Mouse (Mus musculus) liver, embryonic 15.5 days (tissue): Measurements from ENCODE around the gene Ubd. TPM values are rescaled to one million over a fixed set of nuclear protein-coding genes. Genes with fewer than 3 reads are reported as not detected.
A peak's percentile ranks its signal among the peaks of the same experiment; 100 is the strongest.
"Not testable (repeated sequence)": the region's sequence is repeated elsewhere in the genome, so short reads cannot be mapped to it uniquely, and the experiment has no call there.

Source experiments
- ATAC-seq: fragments of 200-750 bp; cut with Nextera tagmentation; 2 replicates; pipeline ENCODE4 v1.8.0; 2017; ENCODE audit warnings: moderate number of reproducible peaks, mild to moderate bottlenecking, moderate library complexity; ENCODE audit not compliant: insufficient read depth
- H3K27ac ChIP-seq: fragments of 300-500 bp; sonication (generic); replicated peaks from 2 replicates; pipeline ENCODE4 v1.5.1; 2015; ENCODE audit warnings: mild to moderate bottlenecking, inconsistent platforms
- H3K27me3 ChIP-seq: fragments of 300-500 bp; sonication (generic); 2 replicates; pipeline ENCODE4 v1.6.1; 2015; ENCODE audit warnings: mild to moderate bottlenecking, inconsistent platforms
- H3K36me3 ChIP-seq: fragments of 300-500 bp; sonication (generic); replicated peaks from 2 replicates; pipeline ENCODE4 v1.6.1; 2015; ENCODE audit warnings: moderate library complexity, mild to moderate bottlenecking, inconsistent platforms
- H3K4me1 ChIP-seq: fragments of 300-500 bp; sonication (generic); replicated peaks from 2 replicates; pipeline ENCODE4 v1.6.1; 2015; ENCODE audit warnings: inconsistent platforms
- H3K4me2 ChIP-seq: fragments of 300-500 bp; sonication (generic); 2 replicates; pipeline ENCODE4 v1.6.1; 2015; ENCODE audit warnings: moderate library complexity, mild to moderate bottlenecking, inconsistent platforms
- H3K4me3 ChIP-seq: fragments of 300-500 bp; sonication (generic); replicated peaks from 2 replicates; pipeline ENCODE4 v1.5.1; 2015; ENCODE audit warnings: mild to moderate bottlenecking, inconsistent platforms
- H3K9ac ChIP-seq: fragments of 300-500 bp; sonication (generic); 2 replicates; pipeline ENCODE4 v1.6.1; 2015; ENCODE audit warnings: moderate library complexity, mild to moderate bottlenecking, inconsistent platforms
- H3K9me3 ChIP-seq: fragments of 300-500 bp; sonication (generic); replicated peaks from 2 replicates; pipeline ENCODE4 v1.6.1; 2016; ENCODE audit warnings: inconsistent platforms
- WGBS: fragments of 180-500 bp; shearing (Covaris S2); methylation state at CpG from one replicate; pipeline ENCODE4 v1.1.7; 2015; ENCODE audit warnings: mixed read lengths; ENCODE audit not compliant: insufficient replicate concordance; 5-methylcytosine and 5-hydroxymethylcytosine counted together
- polyA plus RNA-seq: library from polyadenylated mRNA; unstranded; fragments of >200 nt; fragmentation: Nextera tagmentation; extraction: Ambion mirVana; gene quantifications from 2 replicates; pipeline ENCODE4 v1.2.1, GENCODE M21; 2015

Gene Ubd
- polyA plus RNA-seq, 1 experiment from 2014 or later, result not detected

DNA sequence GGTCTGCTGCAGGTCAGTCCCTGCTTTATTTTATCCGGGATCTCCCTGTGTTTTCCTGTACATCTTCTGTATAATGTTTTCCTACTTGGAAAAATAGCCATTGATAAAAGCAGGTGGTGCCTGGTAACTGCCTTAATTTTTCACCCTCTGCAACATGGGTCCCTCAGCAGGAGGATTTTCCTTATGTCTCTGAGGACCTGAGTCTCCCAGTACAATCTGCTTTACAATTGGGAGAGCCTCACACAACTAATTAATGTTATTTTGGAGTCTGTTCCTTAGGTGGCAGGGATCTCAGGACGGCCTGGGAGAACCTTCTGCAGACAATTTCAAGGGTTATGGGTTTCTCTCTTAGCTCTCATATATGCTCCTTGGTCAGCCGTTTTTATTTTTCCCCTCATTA is 19.3 kb downstream of the Ubd start, which contains the start of gene Olfr95:
TSS of gene Olfr95 (minus strand) at position 101 of the 400 bp plus-strand sequence.
- ATAC-seq, result no peak
- Histone ChIP-seq H3K27me3 (peaks cover 15% of the 10 kb centered on the region), H3K9me3 (no peaks in the 10 kb centered on the region), H3K4me1 (no peaks in the 10 kb centered on the region), H3K9ac (no peak within 1 kb of the TSS), H3K27ac (no peak within 1 kb of the TSS), H3K4me3 (no peak within 1 kb of the TSS), H3K36me3 (no peaks in the 10 kb centered on the region), H3K4me2 (no peak within 1 kb of the TSS)
- WGBS, result 37% methylated on average over 3 of the region's 3 CpGs

DNA sequence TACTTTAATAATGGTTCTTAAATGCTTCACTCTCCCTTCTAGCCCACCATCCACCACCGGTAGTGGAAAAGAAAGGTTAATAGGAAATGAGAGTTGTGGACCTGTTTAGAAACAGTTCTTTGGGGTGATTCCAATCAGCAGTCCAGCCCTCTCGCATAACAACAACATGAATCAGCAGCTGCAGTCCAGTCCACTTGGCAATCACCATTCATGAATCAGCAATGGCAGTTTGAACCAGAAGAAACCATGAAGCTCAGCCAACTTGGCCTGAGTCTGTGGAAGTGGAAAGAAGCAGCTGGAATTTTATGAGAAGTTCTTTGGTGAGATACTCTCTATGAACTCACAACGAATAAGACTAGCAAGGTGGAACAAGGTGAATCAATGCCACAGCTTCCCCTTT is 24.8 kb downstream of the Ubd start:
- no peak for ATAC-seq
- Histone ChIP-seq H3K27me3 (no peaks in the 10 kb centered on the region), H3K4me2 (no peak overlapping the region), H3K9ac (no peak overlapping the region), H3K27ac (no peak overlapping the region), H3K36me3 (no peaks in the 10 kb centered on the region), H3K4me3 (no peak overlapping the region), H3K4me1 (no peaks in the 10 kb centered on the region), H3K9me3 (no peaks in the 10 kb centered on the region)
- WGBS, result 60% methylated on average over 3 of the region's 3 CpGs

DNA sequence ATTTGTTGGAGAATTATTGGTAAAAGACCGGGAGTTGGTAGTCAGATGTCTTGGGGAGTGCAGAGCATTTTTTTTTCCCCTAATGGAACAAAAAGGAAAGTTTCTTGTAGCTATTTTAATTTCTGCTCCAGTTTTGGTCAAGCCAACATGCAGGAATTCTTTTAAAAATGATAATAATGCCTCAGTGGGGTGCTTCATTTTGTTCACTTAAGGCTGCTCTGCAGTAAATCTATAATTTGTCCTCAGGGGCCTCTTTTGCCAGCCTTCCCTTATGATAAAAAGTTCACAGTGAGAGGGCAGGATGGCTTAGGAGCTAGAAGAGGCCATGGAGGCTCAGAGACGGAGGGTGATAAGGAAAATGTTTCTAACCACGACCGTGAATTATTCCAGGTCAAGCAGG is 26.2 kb downstream of the Ubd start, which contains the start of gene Olfr96:
TSS of gene Olfr96 (plus strand) at position 301 of the 400 bp plus-strand sequence.
- ATAC-seq, result no peak
- WGBS, result 32% methylated on average over 4 of the region's 4 CpGs
- no peak within 1 kb of the TSS for H3K9ac ChIP-seq
- H3K4me2 ChIP-seq, result no peak within 1 kb of the TSS
- no peak within 1 kb of the TSS for H3K27ac ChIP-seq
- H3K27me3 ChIP-seq, result no peaks in the 10 kb centered on the region
- H3K4me3 ChIP-seq, result no peak within 1 kb of the TSS
- no peaks in the 10 kb centered on the region for H3K36me3 ChIP-seq
- no peaks in the 10 kb centered on the region for H3K9me3 ChIP-seq
- H3K4me1 ChIP-seq, result no peaks in the 10 kb centered on the region

- H3K9ac ChIP-seq, result no peak overlapping the region
- no peaks in the 10 kb centered on the region for H3K4me1 ChIP-seq
- no peak overlapping the region for H3K27ac ChIP-seq
- no peak overlapping the region for H3K4me3 ChIP-seq
- H3K9me3 ChIP-seq, result no peaks in the 10 kb centered on the region
- no peak for ATAC-seq
- WGBS, result 11% methylated on average over 1 of the region's 1 CpGs
- no peaks in the 10 kb centered on the region for H3K27me3 ChIP-seq
- H3K4me2 ChIP-seq, result no peak overlapping the region
- no peaks in the 10 kb centered on the region for H3K36me3 ChIP-seq
Measured at GRCm38 (mm10) chr17:37221879-37222278, 28.2 kb downstream of the Ubd start.

GRCm38 (mm10) chr17:37237230-37237629 is 43.5 kb downstream of the Ubd start, which contains the start of gene Olfr97:
Gene Olfr97, minus strand, starts transcription at chr17:37237330.
- not testable (repeated sequence) for ATAC-seq, H3K4me1 ChIP-seq, H3K9ac ChIP-seq, H3K27ac ChIP-seq, H3K4me3 ChIP-seq, H3K36me3 ChIP-seq, H3K4me2 ChIP-seq, H3K9me3 ChIP-seq, H3K27me3 ChIP-seq
- 70% methylated on average over 2 of the region's 2 CpGs for WGBS

DNA sequence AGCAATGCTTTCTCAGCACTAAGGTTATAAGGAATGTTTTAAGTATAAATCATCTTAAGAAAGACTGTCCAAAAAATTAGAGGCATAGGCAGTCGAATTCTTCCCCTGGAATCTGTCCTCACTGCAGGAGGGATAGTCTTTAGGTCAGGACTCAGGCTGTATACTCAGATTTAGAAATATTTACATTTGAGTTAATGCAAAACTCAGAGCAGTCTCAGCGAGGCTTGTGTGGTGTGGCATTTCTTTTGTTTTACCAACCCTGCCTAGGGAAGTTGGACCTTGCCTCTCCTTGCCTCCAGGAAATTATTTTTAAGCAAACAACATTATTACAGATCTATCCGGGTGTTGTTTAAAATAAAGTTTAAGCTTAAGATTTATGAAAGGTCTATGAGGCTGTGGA is 48.5 kb downstream of the Ubd start:
- H3K27me3 ChIP-seq, result no peaks in the 10 kb centered on the region
- H3K9ac ChIP-seq, result no peak overlapping the region
- no peak overlapping the region for H3K4me3 ChIP-seq
- H3K27ac ChIP-seq, result no peak overlapping the region
- H3K9me3 ChIP-seq, result no peaks in the 10 kb centered on the region
- WGBS, result 24% methylated on average over 3 of the region's 3 CpGs
- no peaks in the 10 kb centered on the region for H3K4me1 ChIP-seq
- no peaks in the 10 kb centered on the region for H3K36me3 ChIP-seq
- peak; percentile 52; the same call in 1 of the 2 replicates for ATAC-seq
- H3K4me2 ChIP-seq, result no peak overlapping the region

Other genes starting within 250 kb of the Ubd start
- gene Ppp1r11, start 242.2 kb upstream of the Ubd start, polyA plus RNA-seq, result 25.7 and 30.8 TPM in 2 replicates
- gene Znrd1, start 235.3 kb upstream of the Ubd start, polyA plus RNA-seq, result 18.7 and 21.5 TPM in 2 replicates
- gene Znrd1as, start 235.3 kb upstream of the Ubd start, polyA plus RNA-seq, result 2.2 and 2.5 TPM in 2 replicates
- gene 2410137M14Rik, start 212.7 kb upstream of the Ubd start, polyA plus RNA-seq, result not detected in 2 replicates
- gene H2-M5, start 204.4 kb upstream of the Ubd start, polyA plus RNA-seq, result not detected in 2 replicates
- 3.2 and 3.8 TPM in 2 replicates for gene Zfp57, start 192.7 kb upstream of the Ubd start, polyA plus RNA-seq
- not detected in 2 replicates for gene Mog, start 170.5 kb upstream of the Ubd start, polyA plus RNA-seq
- gene Gabbr1, start 147.9 kb upstream of the Ubd start, polyA plus RNA-seq, result 0.25 and 0.66 TPM in 2 replicates
- gene Olfr90, start 105.4 kb upstream of the Ubd start, polyA plus RNA-seq, result not detected in 2 replicates
- gene Olfr91, start 95.6 kb upstream of the Ubd start, polyA plus RNA-seq, result not detected in 2 replicates
- not detected in 2 replicates for gene Olfr92, start 73.8 kb upstream of the Ubd start, polyA plus RNA-seq
- gene Olfr93, start 32.4 kb upstream of the Ubd start, polyA plus RNA-seq, result not detected in 2 replicates
- not detected in 2 replicates for gene Olfr94, start 7.1 kb downstream of the Ubd start, polyA plus RNA-seq
- not detected in 2 replicates for gene Olfr95, start 19.2 kb downstream of the Ubd start, polyA plus RNA-seq
- not detected in 2 replicates for gene Olfr96, start 26.3 kb downstream of the Ubd start, polyA plus RNA-seq
- not detected in 2 replicates for gene Olfr97, start 43.4 kb downstream of the Ubd start, polyA plus RNA-seq
- not detected in 2 replicates for gene Olfr98, start 69.9 kb downstream of the Ubd start, polyA plus RNA-seq
- gene H2-M3, start 76.3 kb downstream of the Ubd start, polyA plus RNA-seq, result 2.0 TPM in 2 replicates
- not detected in 2 replicates for gene Olfr99, start 89.6 kb downstream of the Ubd start, polyA plus RNA-seq
- not detected in 2 replicates for gene Olfr101, start 110.4 kb downstream of the Ubd start, polyA plus RNA-seq
- not detected in 2 replicates for gene Olfr102, start 123.2 kb downstream of the Ubd start, polyA plus RNA-seq
- gene Olfr103, start 145.8 kb downstream of the Ubd start, polyA plus RNA-seq, result not detected in 2 replicates
- gene Olfr104-ps, start 165.7 kb downstream of the Ubd start, polyA plus RNA-seq, result not detected in 2 replicates
- gene Olfr105-ps, start 185.1 kb downstream of the Ubd start, polyA plus RNA-seq, result not detected in 2 replicates
- gene Olfr106-ps, start 196.5 kb downstream of the Ubd start, polyA plus RNA-seq, result not detected in 2 replicates
- gene Olfr107, start 205.3 kb downstream of the Ubd start, polyA plus RNA-seq, result not detected in 2 replicates